Mouse (Mus musculus) cerebellum, adult 18-20 months (tissue): Measurements from ENCODE around the gene Vstm2l.
A peak's percentile ranks its signal among the peaks of the same experiment; 100 is the strongest.

ENCODE experiments used
- DNase-seq, 2 experiments: peaks; one replicate each; pipeline ENCODE4 v3.0.0; 2021

The Vstm2l gene

GRCm38 (mm10) chr2:157914105-157914764 is at the start of gene Vstm2l:
TSS of gene Vstm2l (plus strand) at chr2:157914653.
- peak; percentile 41 to 58 for DNase-seq

DNA sequence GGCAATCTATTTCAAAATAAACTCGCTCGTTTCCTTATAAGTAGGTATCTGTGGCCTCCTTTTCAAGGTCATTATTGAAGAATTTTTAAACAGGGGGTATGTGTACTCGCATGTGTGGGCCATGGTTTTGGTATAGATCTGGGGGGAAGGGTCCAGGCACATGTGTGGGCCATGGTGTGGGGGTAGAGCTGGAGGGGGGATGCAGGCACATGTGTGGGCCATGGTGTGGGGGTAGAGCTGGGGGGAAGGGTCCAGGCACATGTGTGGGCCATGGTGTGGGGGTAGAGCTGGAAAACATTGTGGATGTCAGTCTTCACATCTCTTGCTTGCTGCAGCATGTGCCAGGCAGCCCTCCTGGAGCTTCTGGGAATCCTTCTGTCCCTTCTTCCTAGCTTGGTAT is 47.3 kb upstream of the Vstm2l start:
- no peak for DNase-seq

DNA sequence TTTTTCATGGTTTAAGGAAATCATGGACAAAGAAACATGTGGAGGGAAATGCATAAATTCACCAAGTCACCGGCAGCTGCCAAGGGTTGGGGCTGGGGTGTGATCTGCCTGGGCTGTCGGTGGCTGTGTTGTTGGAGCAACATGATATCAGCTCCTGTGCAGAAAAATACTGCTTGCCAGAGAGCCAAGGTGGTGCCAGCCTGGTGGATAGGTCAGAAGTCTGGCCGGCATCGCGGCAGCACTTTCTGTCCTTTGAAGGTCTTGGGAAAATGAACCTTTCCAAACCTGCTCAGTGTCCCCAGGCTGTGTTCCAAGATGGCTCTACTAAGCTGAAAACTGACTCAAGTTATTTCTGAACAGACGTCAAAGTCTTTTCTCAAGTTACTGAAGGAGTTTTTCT is 44.2 kb upstream of the Vstm2l start:
- peak; percentile 21 to 28 for DNase-seq

DNA sequence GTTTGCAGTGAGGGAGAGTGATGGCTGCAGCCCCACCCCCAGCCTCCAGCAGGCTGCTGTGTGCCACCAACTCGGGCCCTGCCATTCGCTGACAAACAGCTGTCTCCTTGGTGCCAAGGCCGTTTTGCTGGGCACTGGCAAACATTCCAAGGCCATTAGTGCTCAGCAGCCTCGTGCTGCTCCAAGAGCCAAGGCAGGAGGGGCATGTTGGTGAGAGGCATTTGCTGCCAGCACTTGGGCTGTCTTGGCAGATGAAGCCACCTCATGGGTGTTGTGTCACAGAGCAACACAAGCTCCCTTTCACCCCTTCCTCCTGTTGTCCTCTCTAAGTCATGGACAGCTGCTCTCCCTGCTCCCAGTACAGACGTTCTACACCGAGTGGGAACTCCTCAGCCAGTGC is 41.2 kb upstream of the Vstm2l start:
- peak; percentile 19 to 44 for DNase-seq

- DNase-seq = no peak
Measured at GRCm38 (mm10) chr2:157873691-157874090, 40.8 kb upstream of the Vstm2l start.

DNA sequence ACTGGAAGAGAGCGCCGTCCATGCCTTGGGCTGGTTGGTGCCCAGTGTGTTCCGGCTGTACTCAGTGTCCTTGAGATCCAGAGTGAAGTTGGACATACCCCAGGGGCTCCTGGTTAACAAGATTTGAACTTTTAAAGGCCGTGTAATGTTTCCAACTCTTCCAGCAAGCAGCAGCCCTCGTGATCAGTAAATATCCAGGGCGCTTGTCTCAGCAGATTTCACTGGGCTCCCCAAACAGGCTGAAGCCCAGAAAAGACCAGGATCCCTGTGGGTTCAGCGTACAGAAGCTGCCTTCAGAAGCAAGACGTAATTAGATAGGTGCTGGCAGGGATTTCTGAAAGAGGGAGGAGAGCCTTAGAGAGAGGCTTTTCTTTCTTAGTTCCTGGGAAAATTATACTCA is 39.3 kb upstream of the Vstm2l start:
- no peak for DNase-seq

DNA sequence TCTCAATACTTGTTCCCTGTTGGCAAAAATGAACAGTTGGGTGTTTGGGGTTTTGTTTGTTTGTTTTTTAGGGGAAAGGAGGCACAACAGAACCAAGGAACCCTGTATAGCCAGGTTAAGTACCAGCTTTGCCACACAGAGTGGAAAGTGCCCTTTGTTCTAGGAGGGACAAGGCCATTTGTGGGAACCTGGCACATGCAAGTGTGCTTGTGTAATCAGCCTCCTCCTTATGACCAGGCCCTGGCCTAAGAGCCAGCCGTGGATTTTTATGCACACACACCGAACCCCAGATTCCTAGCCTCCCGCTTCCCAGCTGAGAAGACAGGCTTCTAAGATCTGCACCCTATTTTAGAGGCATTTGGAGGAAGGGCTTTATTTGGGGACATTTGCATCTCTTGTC is 37.1 kb upstream of the Vstm2l start:
- no peak for DNase-seq

DNA sequence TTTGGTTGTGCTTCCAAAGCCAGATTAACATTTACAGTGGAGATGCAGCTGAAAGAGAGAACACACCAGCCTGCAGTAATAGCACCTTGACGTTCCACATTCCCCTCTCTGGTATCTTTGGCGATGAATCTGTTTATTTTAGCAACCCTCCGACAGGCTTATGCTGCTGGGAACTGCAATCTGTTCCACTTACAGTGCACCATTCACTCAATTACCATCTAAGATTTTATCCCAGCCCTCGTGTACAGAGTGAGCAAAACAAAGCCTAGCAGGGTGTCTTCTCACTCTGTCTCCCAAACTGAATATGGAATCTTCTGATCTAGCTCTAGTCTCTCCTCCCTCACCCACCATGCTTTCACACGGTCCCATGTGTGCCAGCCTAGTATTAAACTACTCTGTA is 36.5 kb upstream of the Vstm2l start:
- DNase-seq = no peak

DNA sequence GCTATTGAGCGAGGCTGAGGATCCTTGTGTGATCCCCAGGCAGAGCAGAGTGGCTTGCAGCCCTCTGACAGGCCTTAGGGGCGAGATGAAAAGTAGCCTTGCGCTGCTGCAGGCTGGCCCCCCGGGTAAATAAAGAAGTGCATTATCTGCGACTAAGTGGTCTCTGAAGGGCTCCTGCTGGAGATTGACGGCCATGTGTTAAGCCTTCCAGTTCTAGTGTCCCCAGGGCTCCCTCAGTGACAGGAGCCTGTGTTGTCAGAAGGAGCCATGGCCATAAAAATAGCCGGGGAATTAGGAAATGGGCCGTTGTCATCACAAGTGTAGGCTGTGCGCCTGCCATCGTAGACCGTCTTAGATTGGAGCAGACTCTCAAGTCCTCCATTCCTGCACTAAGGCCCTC is 32.5 kb upstream of the Vstm2l start:
- DNase-seq = no peak

- no peak for DNase-seq
Measured at GRCm38 (mm10) chr2:157887275-157888025, 27.0 kb upstream of the Vstm2l start.

- no peak for DNase-seq
Measured at GRCm38 (mm10) chr2:157891166-157891565, 23.3 kb upstream of the Vstm2l start.

DNA sequence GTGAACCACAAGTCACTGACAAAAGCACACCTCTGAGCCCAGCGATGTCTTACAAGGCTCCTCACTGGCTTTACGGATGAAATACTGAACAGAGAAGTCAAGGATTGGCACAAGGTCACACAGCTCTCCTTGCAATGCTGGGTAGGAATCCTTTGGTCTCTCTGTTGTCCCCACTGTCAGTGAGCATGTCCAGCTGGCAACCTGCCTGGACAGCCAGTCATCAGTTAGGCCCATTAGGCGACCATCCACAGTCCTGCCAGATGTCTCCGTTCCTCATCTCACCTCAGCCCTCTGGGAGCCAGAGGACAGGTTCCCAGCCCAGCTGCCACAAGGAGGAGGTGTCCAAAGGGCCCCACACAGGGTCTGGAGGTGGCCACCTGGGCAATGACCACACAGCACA is 17.3 kb upstream of the Vstm2l start:
- DNase-seq = no peak

GRCm38 (mm10) chr2:157913204-157913636 is 1.2 kb upstream of the Vstm2l start:
- peak; percentile 6 to 33 for DNase-seq

DNA sequence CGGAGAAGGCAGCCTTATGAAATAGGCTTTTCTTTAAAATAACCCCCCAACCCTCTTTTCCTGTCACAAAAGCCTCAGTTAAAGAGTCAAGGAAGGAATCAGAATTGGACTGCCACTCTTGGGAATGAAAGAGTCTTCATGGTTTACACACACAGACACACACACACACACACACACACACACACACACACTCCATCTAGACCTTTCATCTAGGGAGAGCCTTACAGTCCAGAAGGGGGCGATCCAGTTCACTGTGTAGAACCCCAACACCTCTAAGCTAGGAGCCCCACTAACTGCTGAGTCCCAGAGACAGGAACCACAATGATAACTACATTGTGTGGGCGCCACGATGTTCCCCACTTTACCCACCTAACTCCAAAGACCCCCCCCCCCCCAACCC is 748 bp upstream of the Vstm2l start:
- peak; percentile 58 to 64 for DNase-seq

DNA sequence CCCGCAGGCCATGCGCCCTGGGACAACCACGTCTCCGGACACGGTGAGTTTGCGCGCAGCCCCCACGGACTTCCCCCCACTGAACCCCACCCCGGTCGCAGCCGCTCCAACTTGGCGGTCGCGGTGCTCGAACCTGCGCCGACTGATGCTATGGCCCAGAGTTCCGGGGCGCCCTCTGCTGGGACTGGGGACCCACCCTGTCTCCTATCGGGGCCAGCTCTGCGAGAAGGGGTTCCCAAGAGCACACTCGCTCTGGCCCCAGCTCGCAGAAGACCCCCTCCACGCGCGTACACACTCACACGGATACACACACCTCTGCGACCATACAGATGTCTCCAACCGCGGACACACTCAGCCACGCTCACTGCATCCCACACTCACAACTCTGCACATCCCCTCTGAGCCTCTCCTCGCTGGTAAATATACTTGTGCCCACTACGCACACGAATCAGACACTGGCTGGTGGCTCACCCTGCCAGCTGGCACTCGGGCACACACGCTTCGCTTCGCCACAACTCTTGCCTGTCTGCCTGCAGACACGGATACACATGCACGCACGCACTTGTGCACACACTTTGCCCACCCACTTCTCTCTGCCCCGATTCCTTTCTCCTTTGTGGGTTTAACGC is 550 bp downstream of the Vstm2l start:
- DNase-seq = no peak

GRCm38 (mm10) chr2:157918529-157918928 is 4.1 kb downstream of the Vstm2l start:
- DNase-seq = no peak

GRCm38 (mm10) chr2:157921551-157921950 is 7.1 kb downstream of the Vstm2l start:
- DNase-seq = peak; percentile 37 to 43

GRCm38 (mm10) chr2:157923406-157923805 is 9.0 kb downstream of the Vstm2l start:
- no peak for DNase-seq

DNA sequence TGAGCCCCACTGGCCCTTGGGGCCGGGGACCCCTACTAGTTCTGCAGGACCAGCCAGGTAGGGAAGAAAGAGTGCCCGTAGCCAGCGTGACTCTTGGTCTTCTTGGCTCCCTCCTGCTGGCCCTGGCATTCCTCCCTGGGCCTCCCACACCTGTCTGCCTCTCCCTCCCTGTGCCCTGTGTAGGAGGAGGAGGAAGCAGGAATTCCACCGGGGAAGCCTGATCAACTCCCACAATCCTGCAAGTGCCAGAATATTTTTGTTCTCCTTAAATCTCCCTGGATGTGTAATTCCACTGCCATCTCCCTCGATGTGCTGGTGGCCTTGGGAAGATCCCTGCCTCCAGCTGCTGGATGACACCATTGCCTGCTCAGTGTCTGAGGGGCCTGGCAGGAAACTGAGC is 10.1 kb downstream of the Vstm2l start:
- no peak for DNase-seq

GRCm38 (mm10) chr2:157926502-157926901 is 12.0 kb downstream of the Vstm2l start:
- no peak for DNase-seq

- no peak for DNase-seq
Measured at GRCm38 (mm10) chr2:157926927-157927326, 12.5 kb downstream of the Vstm2l start.

DNA sequence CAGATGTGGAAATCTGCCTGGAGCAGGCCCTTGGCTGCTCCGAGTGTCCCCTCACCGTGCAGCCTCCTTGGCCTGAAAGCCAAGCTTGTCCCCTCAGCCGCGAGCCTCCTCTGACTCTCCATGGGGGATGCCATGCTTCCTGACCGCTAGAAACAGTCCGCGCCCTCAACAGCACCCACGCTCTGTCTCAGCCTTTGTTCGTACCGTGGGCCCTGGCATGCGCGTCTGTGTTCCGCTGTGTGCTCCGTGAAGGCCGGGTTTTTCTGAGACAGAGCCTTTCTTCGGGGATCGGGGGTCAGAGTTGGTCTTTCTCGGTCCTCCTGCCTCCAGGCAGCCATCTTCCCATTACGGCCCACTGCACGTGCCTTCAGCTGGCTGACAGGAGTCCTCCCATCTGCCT is 12.9 kb downstream of the Vstm2l start:
- DNase-seq = no peak

DNA sequence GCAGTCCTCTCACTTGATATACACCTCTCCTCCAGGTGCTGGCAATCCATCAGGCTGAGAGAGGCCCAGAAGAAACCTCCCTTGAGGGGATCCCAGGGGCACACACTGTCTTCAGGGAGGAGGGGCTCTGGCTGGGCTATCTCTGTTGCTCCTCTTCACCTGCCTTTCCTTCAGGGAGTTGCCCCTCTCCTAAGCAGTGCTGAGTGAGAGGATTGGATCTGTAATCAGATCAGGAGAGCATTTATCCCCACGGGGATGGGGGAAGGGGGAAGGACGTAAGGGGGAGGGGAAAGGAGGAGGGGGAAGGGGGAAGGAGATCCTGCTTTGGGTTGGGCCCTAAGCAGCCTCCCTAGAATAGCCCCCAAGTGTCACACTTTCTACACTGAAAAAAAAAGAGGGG is 13.4 kb downstream of the Vstm2l start:
- no peak for DNase-seq

- no peak for DNase-seq
Measured at GRCm38 (mm10) chr2:157932655-157933054, 18.2 kb downstream of the Vstm2l start.
